Mouse (Mus musculus) midbrain, embryonic 10.5 days (tissue): Measurements from ENCODE around the gene Srsf10. TPM values are rescaled to one million over a fixed set of nuclear protein-coding genes. Genes with fewer than 3 reads are reported as not detected.

Experiments
- DNase-seq: peaks from one replicate; pipeline ENCODE4 v3.0.0-alpha.2; 2017; ENCODE audit warnings: low spot score
- H3K27ac ChIP-seq: fragments of 300-500 bp; sonication (generic); replicated peaks from 2 replicates; pipeline ENCODE4 v1.5.1; 2016; ENCODE audit warnings: mild to moderate bottlenecking
- H3K27me3 ChIP-seq: fragments of 300-500 bp; sonication (generic); 2 replicates; pipeline ENCODE4 v1.6.1; 2016; ENCODE audit warnings: low read depth, mild to moderate bottlenecking; ENCODE audit not compliant: poor library complexity, severe bottlenecking
- H3K36me3 ChIP-seq: fragments of 300-500 bp; sonication (generic); 2 replicates; pipeline ENCODE4 v1.6.1; 2016; ENCODE audit warnings: mild to moderate bottlenecking, moderate library complexity
- H3K4me1 ChIP-seq: fragments of 300-500 bp; sonication (generic); 2 replicates; pipeline ENCODE4 v1.6.1; 2016
- H3K4me3 ChIP-seq: fragments of 300-500 bp; sonication (generic); 2 replicates; pipeline ENCODE4 v1.5.1; 2016; ENCODE audit warnings: mild to moderate bottlenecking, moderate library complexity
- H3K9me3 ChIP-seq: fragments of 300-500 bp; sonication (generic); replicated peaks from 2 replicates; pipeline ENCODE4 v1.6.1; 2016; ENCODE audit warnings: mild to moderate bottlenecking
- WGBS: fragments of 180-500 bp; shearing (Covaris S2); methylation state at CpG from one replicate; pipeline ENCODE4 v1.1.7; 2016; 5-methylcytosine and 5-hydroxymethylcytosine counted together
- polyA plus RNA-seq: library from polyadenylated mRNA; unstranded; fragments of >200 nt; fragmentation: Nextera tagmentation; extraction: Ambion mirVana; gene quantifications from 2 replicates; pipeline ENCODE4 v1.2.1, GENCODE M21; 2016

The Srsf10 gene
- polyA plus RNA-seq, 1 experiment from 2014 or later: 383 TPM

GRCm38 (mm10) chr4:135857597-135858186 is 2.1 kb downstream of the Srsf10 start:
- Histone ChIP-seq H3K36me3 (peaks cover 40% of the 10 kb centered on the region), H3K4me1 (peaks cover 45% of the 10 kb centered on the region), H3K9me3 (no peaks in the 10 kb centered on the region), H3K27me3 (no peaks in the 10 kb centered on the region), H3K4me3 (peak overlapping the region; percentile 95), H3K27ac (peak overlapping the region; percentile 99)
- peak; percentile 26 for DNase-seq
- 16% methylated on average over 7 of the region's 7 CpGs for WGBS

GRCm38 (mm10) chr4:135868996-135869395 is 13.4 kb downstream of the Srsf10 start:
- no peaks in the 10 kb centered on the region for H3K27me3 ChIP-seq
- no peak overlapping the region for H3K4me3 ChIP-seq
- H3K36me3 ChIP-seq: peaks cover 68% of the 10 kb centered on the region
- no peak overlapping the region for H3K27ac ChIP-seq
- WGBS: 81% methylated on average over 2 of the region's 2 CpGs
- H3K9me3 ChIP-seq: no peaks in the 10 kb centered on the region
- DNase-seq: peak; percentile 10
- peaks cover 34% of the 10 kb centered on the region for H3K4me1 ChIP-seq

GRCm38 (mm10) chr4:135870227-135871023 is 14.9 kb downstream of the Srsf10 start:
- Histone ChIP-seq H3K4me3 (peak overlapping the region; percentile 85), H3K4me1 (peaks cover 48% of the 10 kb centered on the region), H3K27me3 (no peaks in the 10 kb centered on the region), H3K36me3 (peaks cover 60% of the 10 kb centered on the region), H3K9me3 (no peaks in the 10 kb centered on the region), H3K27ac (no peak overlapping the region)
- 73% methylated on average over 2 of the region's 2 CpGs for WGBS
- DNase-seq: peak; percentile 9

- Histone ChIP-seq H3K27ac (peak overlapping the region; percentile 100; the same call in 1 of the 2 replicates), H3K4me1 (peaks cover 64% of the 10 kb centered on the region), H3K4me3 (peak overlapping the region; percentile 85), H3K27me3 (no peaks in the 10 kb centered on the region), H3K36me3 (peaks cover 46% of the 10 kb centered on the region), H3K9me3 (no peaks in the 10 kb centered on the region)
- DNase-seq: peak; percentile 11
- 61% methylated on average over 3 of the region's 3 CpGs for WGBS
Measured at GRCm38 (mm10) chr4:135872015-135872414, 16.5 kb downstream of the Srsf10 start.

GRCm38 (mm10) chr4:135872589-135873391 is 17.2 kb downstream of the Srsf10 start:
- peaks cover 66% of the 10 kb centered on the region for H3K4me1 ChIP-seq
- H3K27ac ChIP-seq: peak overlapping the region; percentile 100
- no peaks in the 10 kb centered on the region for H3K27me3 ChIP-seq
- WGBS: 15% methylated on average over 17 of the region's 17 CpGs
- DNase-seq: peak; percentile 27
- H3K9me3 ChIP-seq: no peaks in the 10 kb centered on the region
- H3K4me3 ChIP-seq: peak overlapping the region; percentile 85
- H3K36me3 ChIP-seq: peaks cover 42% of the 10 kb centered on the region

- no peaks in the 10 kb centered on the region for H3K9me3 ChIP-seq
- DNase-seq: peak; percentile 98
- peak within 1 kb of the TSS; percentile 85 for H3K4me3 ChIP-seq
- WGBS: under 1% methylated on average over 60 of the region's 60 CpGs
- peaks cover 66% of the 10 kb centered on the region for H3K4me1 ChIP-seq
- peaks cover 41% of the 10 kb centered on the region for H3K36me3 ChIP-seq
- no peaks in the 10 kb centered on the region for H3K27me3 ChIP-seq
- H3K27ac ChIP-seq: peak within 1 kb of the TSS; percentile 100
Measured at GRCm38 (mm10) chr4:135873526-135874202, 18.1 kb downstream of the Srsf10 start, which contains the start of gene Pnrc2. TSS of gene Pnrc2 (minus strand) at chr4:135873850.

GRCm38 (mm10) chr4:135874564-135875535 is 19.3 kb downstream of the Srsf10 start:
- Histone ChIP-seq H3K27me3 (no peaks in the 10 kb centered on the region), H3K4me1 (peaks cover 61% of the 10 kb centered on the region), H3K27ac (peak overlapping the region; percentile 100), H3K4me3 (peak overlapping the region; percentile 85), H3K36me3 (peaks cover 30% of the 10 kb centered on the region), H3K9me3 (no peaks in the 10 kb centered on the region)
- WGBS: 81% methylated on average over 10 of the region's 10 CpGs
- DNase-seq: peak; percentile 17

GRCm38 (mm10) chr4:135875546-135875945 is 20.0 kb downstream of the Srsf10 start:
- WGBS: 31% methylated on average over 7 of the region's 7 CpGs
- no peak overlapping the region for H3K4me3 ChIP-seq

GRCm38 (mm10) chr4:135875991-135876582 is 20.5 kb downstream of the Srsf10 start:
- peak overlapping the region; percentile 100 for H3K27ac ChIP-seq
- 9% methylated on average over 9 of the region's 9 CpGs for WGBS
- DNase-seq: peak; percentile 62
- no peaks in the 10 kb centered on the region for H3K27me3 ChIP-seq
- H3K4me3 ChIP-seq: peak overlapping the region; percentile 39
- H3K9me3 ChIP-seq: no peaks in the 10 kb centered on the region
- peaks cover 50% of the 10 kb centered on the region for H3K4me1 ChIP-seq
- H3K36me3 ChIP-seq: peaks cover 19% of the 10 kb centered on the region

More at GRCm38 (mm10) chr4:135875546-135875945, 20.0 kb downstream of the Srsf10 start:
- DNase-seq: no peak
- peaks cover 25% of the 10 kb centered on the region for H3K36me3 ChIP-seq
- peak overlapping the region; percentile 100 for H3K27ac ChIP-seq
- no peaks in the 10 kb centered on the region for H3K9me3 ChIP-seq
- peaks cover 56% of the 10 kb centered on the region for H3K4me1 ChIP-seq
- no peaks in the 10 kb centered on the region for H3K27me3 ChIP-seq

- Histone ChIP-seq H3K4me1 (peaks cover 45% of the 10 kb centered on the region), H3K36me3 (peaks cover 14% of the 10 kb centered on the region), H3K9me3 (no peaks in the 10 kb centered on the region), H3K4me3 (peak overlapping the region; percentile 39), H3K27me3 (no peaks in the 10 kb centered on the region), H3K27ac (peak overlapping the region; percentile 100)
- WGBS: 8% methylated on average over 16 of the region's 16 CpGs
- DNase-seq: peak; percentile 54
Measured at GRCm38 (mm10) chr4:135876583-135877020, 21.1 kb downstream of the Srsf10 start.

- 75% methylated on average over 2 of the region's 2 CpGs for WGBS
- DNase-seq: peak; percentile 11
- no peak overlapping the region for H3K4me3 ChIP-seq
Measured at GRCm38 (mm10) chr4:135877742-135878141, 22.2 kb downstream of the Srsf10 start.

More at GRCm38 (mm10) chr4:135877742-135878141, 22.2 kb downstream of the Srsf10 start:
- peaks cover 36% of the 10 kb centered on the region for H3K4me1 ChIP-seq
- H3K27ac ChIP-seq: no peak overlapping the region
- H3K36me3 ChIP-seq: peaks cover 3% of the 10 kb centered on the region
- no peaks in the 10 kb centered on the region for H3K27me3 ChIP-seq
- no peaks in the 10 kb centered on the region for H3K9me3 ChIP-seq
